Mouse (Mus musculus) liver, adult 2 months (tissue): ENCODE data around the gene Slc25a42.

ENCODE experiments used
- CTCF ChIP-seq: fragments of 200-500 bp; IDR thresholded peaks from 2 replicates; pipeline ENCODE4 v1.5.1; 2011; ENCODE audit warnings: low read depth, low read length, control low read depth
- POLR2A ChIP-seq: fragments of 200-500 bp; IDR thresholded peaks from 2 replicates; pipeline ENCODE4 v1.6.1; 2011; ENCODE audit warnings: low read length, control low read depth; ENCODE audit not compliant: insufficient read depth; ENCODE audit errors: extremely low read depth

DNA sequence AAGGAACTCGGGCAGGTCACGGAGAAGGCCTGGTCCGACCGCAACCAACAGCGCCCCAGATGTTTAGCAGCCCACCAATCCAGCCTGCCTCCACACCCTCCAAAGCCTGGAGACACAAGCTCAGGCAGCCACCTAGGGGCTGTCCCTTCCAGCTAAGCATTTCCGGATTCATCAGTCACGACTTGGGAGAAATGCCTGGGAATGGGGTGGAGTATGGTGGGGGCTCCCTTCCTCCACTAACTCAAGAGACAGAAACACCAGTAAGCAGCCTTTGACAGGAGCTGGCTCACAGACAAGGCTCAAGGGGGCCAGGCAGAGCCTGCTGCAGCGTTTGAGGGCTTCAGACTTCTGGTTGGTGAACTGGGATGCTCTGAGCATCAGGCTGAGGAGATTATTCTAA, 1.6 kb downstream of the Slc25a42 start:
- no peak for TF ChIP-seq POLR2A
- TF ChIP-seq CTCF, result no peak
